Mouse (Mus musculus): Measurements from ENCODE around the gene Daw1.

Daw1 gene

GRCm38 (mm10) chr1:83187154-83187553, 27.6 kb downstream of the Daw1 start:
- CTCF ChIA-PET = no interaction called here

GRCm38 (mm10) chr1:83209981-83210380, 50.4 kb downstream of the Daw1 start:
- CTCF ChIA-PET = no interaction called here

GRCm38 (mm10) chr1:83218260-83218659, 58.7 kb downstream of the Daw1 start:
- CTCF ChIA-PET = no interaction called here

- CTCF ChIA-PET = no interaction called here
These were observed 63.5 kb downstream of the Daw1 start for GRCm38 (mm10) chr1:83223072-83223471.

GRCm38 (mm10) chr1:83224423-83224960, 64.9 kb downstream of the Daw1 start:
- CTCF ChIA-PET = no interaction called here

GRCm38 (mm10) chr1:83227946-83228345, 68.4 kb downstream of the Daw1 start:
- CTCF ChIA-PET = no interaction called here

GRCm38 (mm10) chr1:83248235-83248746, 88.7 kb downstream of the Daw1 start:
- CTCF ChIA-PET = no interaction called here

- CTCF ChIA-PET = no interaction called here
These were observed 92.2 kb downstream of the Daw1 start for GRCm38 (mm10) chr1:83251746-83252145.

Measured in spleen, embryonic (tissue).